Mouse (Mus musculus) c-Kit-positive CD71-positive TER-119-positive erythroid progenitor cells, embryonic 14.5 days (primary cell): ENCODE measurements around the gene Cep89.

Experiments
- DNase-seq: peaks from one replicate; pipeline ENCODE4 v3.0.0-alpha.2; 2013; ENCODE audit warnings: low spot score

The Cep89 gene

GRCm38 (mm10) chr7:35396542-35397168 is at the start of gene Cep89, which contains the start of gene Faap24:
Gene Cep89 (plus strand): TSS chr7:35397035.
Gene Faap24 (minus strand): TSS chr7:35396836.
- peak; percentile 97 for DNase-seq

DNA sequence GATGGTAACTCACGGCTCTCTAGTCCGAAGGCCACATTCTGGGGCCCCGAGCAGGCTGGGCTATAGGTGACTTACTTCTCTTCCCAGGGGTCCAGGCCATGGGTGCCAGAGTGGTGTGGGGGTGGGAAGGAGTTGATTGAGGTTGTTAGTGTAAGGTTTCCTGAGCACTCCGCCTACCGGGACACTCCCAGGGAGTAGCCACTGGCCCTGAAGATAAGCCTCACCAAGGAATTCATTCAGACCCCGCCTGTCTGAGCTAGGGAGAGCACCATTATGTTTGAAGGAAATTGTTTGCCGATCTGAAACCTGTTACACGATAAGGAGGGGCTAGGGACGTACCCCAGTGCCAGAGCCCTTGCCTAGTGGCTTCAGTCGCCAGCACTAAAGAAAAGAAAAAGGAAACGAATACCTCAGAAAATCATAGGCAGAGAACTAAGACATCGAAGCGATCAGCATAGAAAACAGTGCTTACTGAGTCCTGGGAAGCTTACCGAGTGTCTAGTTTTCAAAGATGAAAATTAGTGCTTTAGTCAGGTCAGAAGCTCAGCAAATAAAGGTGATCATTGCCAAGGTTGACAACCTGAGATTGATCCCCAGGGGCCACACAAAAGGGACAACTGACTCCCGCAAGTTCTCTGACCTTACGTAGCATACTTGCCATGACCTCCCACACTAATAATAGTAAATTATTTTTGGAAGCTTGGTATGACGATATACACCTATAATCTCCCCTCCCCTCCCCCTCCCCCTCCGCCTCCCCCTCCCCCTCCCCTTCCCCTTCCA is 48.7 kb upstream of the Cep89 start:
- DNase-seq = peak; percentile 14

- no peak for DNase-seq
These were observed 47.8 kb upstream of the Cep89 start for GRCm38 (mm10) chr7:35349022-35349421.

- no peak for DNase-seq
These were observed 46.8 kb upstream of the Cep89 start for GRCm38 (mm10) chr7:35349886-35350684.

- no peak for DNase-seq
These were observed 45.7 kb upstream of the Cep89 start for GRCm38 (mm10) chr7:35351155-35351554.

GRCm38 (mm10) chr7:35353306-35353705 is 43.5 kb upstream of the Cep89 start:
- no peak for DNase-seq

DNA sequence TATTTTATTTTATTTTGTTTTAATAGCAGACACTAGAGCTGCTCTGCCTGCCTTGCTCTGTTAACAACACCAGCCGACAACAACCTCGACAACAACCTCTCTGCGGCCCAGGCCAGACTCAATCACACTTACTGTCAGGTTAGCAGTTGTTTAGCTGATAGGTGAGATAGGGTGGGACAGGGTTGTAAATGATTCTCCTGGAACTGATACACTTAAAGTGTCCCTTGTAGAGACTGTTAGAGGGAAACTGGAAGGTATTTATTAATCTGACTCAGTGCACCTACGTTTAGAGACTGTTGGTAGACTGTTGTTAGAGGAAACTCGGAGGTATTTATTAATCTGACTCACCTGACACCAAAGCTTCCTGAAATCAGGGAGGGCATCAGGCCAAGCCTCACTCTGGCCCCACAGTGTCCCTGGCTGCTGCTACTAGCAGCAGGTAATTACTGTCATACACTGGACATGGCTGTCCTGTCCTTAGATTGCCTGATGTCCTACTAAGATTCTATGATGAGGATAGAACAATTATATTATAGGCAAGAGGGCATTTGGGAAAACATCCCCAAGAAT is 41.4 kb upstream of the Cep89 start:
- DNase-seq = no peak

DNA sequence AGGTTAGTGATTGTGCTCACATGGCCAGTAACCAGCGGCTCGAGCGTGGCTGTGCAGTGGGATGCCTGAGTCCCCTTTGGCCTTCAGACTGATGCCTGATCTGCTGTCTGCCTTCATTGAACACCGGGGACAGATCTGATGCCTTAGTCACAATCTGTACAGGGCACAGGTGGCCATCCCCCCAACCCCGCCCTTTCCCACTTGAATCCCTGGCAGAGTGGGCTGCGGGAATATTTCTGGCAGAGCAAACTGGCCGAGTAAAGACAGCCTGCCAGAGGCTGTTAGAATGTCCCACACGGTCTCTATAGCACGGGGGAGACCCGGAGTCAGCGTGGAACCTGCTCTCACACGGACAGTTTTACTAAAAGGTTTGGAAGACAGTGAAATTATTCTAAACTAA is 39.2 kb upstream of the Cep89 start:
- no peak for DNase-seq

DNA sequence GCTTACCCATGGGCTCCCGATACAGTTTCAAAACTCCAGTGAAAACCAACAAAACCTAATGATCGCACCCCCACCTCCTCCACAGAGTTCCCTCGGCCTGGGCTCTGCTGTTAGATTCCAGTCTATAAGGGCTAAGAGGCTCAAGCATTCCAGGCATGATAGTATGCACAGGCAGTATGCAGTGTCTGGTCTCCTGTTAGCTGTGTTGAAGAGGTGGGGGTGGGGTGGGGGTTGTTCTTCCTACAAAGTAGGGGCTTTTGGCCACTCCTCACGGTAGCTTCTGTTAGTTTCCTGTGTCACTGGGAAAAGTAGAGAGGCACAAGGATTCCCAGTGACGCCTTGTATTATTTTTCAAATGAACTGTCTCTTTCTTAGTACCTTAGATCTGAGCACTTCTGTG is 34.6 kb upstream of the Cep89 start:
- no peak for DNase-seq

DNA sequence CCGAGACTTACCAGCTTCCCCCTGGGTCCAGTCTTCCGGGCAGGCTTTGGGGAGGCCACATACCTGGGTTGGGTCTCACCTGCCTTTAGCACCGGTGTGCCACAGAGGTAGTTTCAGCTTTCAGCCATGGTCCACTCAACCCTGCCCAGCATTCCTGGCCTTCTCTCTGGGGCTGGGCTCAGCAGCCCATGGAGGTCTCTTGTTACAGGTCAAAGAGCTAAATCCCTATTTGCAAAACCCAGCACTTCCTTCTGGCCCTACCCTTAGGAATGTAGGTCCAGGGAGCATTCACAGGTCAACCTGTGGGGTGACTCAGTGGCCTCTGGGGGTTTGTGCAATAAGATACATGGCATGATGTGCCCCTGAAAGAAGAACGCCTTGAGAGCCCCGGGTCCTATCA is 34.0 kb upstream of the Cep89 start:
- no peak for DNase-seq

DNA sequence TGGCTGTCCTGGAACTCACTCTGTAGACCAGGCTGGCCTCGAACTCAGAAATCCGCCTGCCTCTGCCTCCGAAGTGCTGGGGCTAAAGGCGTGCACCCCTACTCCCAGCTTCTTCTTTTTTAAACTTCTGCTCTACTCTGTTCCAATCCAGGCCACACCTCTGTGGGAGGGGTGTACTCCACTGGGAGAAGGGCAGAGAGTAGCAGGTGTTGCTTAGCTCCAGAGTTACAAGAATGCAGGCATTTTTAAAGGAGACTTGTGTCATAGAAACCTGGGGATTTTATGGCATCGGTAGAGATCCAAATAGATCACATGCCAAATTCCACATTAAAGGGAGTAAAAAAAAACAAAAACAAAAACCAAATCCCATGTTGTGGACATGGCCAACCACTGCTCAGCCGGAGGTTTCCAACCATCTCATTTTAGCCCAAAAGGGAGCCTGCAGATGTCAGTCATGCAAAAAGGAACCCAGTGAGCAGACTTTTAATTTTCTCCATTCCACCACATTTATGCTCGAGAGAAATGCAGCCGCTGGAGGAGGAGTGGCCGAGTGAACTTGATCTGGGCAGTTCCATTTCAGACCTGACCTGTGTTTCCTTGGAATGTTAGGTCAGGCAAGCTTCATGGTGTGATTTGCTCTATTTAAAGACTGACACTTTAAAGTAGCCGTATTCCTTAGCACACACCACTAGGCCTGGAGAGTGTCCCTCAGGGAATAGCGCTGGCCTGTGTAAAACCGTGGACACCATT is 31.5 kb upstream of the Cep89 start:
- no peak for DNase-seq

DNA sequence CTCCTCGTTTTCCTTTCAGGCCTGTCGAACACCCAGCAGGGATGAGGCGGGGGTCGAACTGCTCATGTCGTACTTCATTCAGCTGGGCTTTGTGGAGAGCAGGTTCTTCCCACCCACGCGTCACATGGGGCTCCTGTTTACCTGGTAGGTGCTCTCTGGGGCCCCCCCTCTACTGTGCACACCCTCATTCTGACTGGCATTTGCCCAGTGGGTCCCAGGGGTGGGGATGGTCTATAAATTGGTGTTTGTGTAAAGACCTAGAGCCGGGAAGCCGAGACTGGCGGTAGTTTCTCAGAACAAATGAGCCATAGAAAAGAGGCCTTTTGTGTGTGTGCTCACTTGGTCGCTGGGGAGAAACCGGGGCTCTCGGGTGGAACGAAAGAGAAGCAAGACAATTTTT is 25.7 kb upstream of the Cep89 start:
- no peak for DNase-seq

DNA sequence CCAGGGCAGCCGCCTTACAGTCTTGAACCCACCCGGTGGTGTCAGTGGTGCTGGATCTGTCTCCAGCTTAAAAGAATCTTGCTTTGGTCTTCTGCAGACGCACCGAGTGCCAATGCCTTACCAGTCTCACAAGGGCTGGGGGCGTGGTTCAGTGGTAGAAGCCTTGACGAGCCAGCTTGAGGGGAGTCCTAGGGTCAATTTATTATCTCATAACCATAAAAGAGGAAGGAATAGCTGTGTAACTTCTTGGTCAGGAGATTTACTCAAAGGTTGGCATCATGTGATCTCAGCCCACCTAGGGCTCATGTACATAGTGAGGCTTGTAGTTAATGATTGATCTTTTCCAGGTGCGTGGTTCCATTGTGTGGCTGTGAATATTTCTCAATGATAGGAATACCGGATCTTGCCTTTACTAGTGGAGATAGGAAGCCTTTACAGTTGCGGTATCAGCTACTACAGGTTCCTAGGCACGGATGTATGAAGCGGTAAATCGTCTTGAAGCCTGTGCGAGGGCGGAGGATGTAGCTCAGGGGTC is 24.3 kb upstream of the Cep89 start:
- DNase-seq = no peak

- no peak for DNase-seq
These were observed 23.5 kb upstream of the Cep89 start for GRCm38 (mm10) chr7:35373146-35373989.

DNA sequence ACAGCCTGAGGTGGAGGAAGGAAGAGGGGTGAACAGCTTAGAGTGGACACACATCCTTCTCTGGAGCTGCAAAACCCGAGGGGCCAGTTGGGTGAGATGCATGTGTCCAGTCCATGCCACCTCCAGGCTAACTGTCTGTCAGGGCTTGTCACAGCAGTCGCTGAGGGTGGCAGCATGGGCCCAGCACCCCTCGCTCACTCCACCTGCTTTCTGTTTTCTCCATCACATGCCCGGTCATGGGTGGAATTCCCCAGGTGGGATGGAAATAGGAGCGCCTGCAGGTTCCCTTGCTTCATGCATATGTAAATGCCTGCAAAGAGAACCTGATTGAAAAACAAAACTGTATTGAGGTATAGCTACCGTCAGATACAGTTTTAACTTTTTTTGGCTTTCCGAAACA is 22.6 kb upstream of the Cep89 start:
- DNase-seq = no peak

- DNase-seq = no peak
These were observed 20.2 kb upstream of the Cep89 start for GRCm38 (mm10) chr7:35376623-35377022.

DNA sequence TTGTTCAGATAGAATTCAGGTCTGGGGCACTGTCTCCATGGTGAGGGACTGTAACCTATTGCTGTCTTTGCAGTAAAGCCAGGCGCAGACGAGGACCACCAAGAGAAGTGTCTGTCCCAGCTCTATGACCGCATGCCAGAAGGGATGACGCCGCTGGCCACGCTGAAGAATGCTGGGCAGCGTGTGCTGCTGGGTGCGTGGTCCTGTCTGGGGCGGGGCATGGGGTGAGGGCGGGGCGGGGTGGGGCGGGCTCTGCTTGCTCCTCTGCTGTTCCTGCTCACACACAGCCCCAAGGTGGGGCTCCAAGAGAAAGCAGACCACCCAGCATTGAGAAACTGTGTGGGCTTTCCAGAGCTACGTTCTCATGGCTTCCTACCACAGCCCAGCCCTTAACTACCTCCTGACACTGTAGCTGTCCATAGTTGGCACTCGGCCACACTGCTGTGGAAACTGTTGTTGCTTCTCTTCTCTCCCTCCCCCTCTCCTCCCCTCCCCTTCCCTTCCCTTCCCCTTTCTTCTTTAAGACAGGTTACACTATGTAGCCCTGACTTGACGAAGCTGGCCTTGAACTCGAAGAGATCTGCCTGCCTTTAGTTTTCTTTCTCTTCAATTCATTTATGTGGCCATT is 17.2 kb upstream of the Cep89 start:
- no peak for DNase-seq

GRCm38 (mm10) chr7:35380351-35380750 is 16.5 kb upstream of the Cep89 start:
- no peak for DNase-seq

DNA sequence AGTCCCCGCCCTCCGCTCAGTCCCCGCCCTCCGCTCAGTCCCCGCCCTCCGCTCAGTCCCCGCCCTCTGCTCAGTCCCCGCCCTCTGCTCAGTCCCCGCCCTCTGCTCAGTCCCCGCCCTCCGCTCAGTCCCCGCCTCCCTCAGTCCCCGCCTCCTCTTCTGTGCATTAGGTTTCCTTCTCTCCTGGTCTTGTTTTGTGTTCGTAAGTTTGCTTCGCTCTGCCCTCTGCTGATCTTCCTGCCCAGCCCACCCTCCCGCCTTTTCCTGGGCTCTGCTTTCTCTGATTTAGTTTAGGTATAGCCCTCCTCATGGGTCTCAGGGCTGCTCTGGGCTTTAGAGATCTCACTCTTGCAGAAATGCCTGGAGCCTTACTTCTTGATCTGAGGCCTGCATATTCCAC is 15.0 kb upstream of the Cep89 start:
- DNase-seq = no peak

- DNase-seq = no peak
These were observed 14.0 kb upstream of the Cep89 start for GRCm38 (mm10) chr7:35382706-35383353.
